Mouse (Mus musculus) 416B (cell line): Measurements from ENCODE around the gene Slc16a11.

Source experiments
- DNase-seq: peaks from one replicate; pipeline ENCODE4 v3.0.0; 2011; ENCODE audit warnings: low read depth

Slc16a11 gene

DNA sequence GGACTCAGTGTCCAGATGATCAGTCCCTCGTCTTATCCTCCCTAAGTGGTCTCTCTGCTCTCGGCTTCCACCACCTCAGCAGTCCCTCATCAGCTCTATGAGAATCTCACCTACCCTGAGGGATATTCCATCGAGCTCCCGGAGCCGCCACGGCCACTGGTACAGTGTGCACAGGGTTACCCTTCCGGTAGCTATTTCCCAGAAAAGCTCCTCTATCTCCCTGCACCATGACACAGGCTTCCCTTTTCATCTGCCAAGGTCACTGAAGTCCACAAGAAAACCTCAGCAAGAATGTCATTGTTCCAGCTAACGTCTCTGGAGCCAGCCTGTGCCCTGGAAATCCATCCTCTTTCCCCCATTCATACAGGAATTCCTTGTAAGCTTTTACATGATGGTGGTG is 39.3 kb downstream of the Slc16a11 start:
- DNase-seq: no peak

DNA sequence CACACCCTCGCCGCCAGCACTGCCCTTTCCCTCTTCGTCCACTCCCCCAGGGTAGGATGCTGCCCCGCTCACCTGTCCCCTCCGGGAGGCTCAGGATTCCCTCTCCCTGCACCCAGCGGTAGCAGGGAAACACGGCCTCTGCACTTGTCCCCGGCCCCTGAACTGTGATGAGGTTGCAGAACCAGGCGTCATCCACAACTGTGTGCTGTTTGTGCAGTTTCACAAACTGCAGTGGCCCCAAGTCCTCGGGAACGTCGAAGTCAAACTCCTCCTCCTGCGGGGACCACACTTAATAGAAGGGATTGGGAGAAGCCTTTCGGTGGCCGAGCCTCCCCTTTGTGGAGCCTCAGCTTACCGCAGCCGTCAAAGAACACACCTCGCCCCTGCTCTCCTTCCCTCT is 41.8 kb downstream of the Slc16a11 start:
- no peak for DNase-seq

DNA sequence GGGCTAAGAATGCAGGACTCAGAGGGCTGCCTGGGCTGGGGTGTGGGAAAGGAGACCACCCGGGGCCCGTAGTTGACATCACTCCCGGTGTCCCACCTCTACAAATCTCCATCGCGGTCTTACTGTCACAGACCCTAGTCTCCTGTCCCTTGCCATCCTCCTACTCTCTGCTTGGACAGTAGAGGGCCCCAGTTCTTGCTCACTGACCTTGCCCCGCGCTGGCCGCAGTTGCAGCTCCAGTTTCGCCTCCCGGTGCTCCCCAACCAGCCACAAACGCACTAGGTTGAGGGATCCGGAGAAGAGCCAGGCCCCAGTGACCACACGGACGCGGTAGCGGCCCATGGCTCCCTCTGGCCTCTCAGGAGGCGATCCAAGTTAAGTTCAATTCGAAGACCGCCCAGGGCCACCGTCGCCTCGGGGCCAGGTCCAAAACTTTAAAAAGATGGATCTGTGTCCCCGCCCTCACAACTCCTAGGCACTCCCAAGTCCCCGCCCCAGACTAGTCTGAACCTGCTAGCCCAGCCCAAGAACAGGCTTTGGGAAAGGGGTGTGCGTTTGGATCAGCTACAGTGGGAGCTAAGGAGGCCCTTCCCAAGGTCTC is 42.5 kb downstream of the Slc16a11 start, which contains the start of gene Alox12:
Gene Alox12, minus strand, starts transcription at position 423 of the 601 bp plus-strand sequence.
- no peak for DNase-seq

DNA sequence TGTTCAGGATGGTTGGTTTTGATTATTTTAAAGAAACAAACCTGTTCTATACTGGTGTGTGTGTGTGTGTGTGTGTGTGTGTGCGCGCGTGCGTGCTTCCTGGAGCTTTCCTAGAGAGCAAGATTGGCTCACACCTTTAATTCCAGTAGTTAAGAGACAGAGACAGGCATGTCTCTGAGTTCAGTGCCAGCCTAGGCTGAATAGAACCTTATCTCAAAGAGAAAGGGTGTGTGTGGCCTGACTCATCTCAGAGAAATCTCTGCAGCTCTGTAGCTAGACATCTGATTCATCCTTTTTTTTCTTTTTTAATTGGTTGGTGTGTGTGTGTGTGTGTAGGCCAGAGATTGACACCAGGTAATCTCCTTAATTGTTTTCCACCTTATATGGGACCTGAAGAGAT is 46.5 kb downstream of the Slc16a11 start:
- no peak for DNase-seq

DNA sequence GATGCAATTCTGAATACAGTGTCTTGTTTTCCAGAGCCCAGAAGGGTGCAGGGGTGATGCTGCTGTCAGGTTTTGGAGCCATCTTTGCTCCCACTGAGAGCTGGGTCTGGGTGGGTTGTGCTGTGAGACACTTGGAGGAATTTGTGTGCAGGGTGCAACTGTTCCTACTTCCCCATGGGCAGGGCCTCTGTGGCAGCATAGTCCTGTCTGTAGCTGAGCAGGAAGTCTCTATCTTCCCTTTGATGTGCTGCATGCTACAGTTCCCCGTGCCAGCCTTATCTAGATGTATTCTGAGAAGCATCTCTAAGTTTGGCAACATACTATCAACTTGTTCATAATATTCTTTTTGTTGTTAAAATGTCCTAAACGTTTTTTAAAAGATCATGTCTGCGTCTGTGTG is 52.7 kb downstream of the Slc16a11 start:
- no peak for DNase-seq

DNA sequence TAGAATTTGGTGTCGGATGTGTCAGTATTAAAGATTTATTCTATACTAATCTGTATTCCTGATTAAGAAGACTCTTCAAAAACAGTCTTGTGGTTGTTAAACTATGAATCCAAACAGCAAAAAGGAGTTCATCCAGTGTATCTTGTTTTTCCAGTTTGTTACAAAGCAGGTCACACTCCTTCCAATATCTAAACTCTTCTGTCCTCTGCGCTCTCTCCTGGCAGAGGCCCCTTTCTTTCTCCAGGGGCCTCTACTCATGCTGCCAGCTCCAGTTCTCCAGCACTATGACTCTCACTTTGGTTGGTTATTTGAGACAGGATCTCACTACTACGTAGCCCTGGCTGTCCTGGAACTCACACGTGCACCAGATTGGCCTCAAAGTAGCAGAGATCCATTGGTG is 53.3 kb downstream of the Slc16a11 start:
- no peak for DNase-seq
